Comparison of ENCODE assay signal across 9 mouse cellular contexts in the genomic region with DNA sequence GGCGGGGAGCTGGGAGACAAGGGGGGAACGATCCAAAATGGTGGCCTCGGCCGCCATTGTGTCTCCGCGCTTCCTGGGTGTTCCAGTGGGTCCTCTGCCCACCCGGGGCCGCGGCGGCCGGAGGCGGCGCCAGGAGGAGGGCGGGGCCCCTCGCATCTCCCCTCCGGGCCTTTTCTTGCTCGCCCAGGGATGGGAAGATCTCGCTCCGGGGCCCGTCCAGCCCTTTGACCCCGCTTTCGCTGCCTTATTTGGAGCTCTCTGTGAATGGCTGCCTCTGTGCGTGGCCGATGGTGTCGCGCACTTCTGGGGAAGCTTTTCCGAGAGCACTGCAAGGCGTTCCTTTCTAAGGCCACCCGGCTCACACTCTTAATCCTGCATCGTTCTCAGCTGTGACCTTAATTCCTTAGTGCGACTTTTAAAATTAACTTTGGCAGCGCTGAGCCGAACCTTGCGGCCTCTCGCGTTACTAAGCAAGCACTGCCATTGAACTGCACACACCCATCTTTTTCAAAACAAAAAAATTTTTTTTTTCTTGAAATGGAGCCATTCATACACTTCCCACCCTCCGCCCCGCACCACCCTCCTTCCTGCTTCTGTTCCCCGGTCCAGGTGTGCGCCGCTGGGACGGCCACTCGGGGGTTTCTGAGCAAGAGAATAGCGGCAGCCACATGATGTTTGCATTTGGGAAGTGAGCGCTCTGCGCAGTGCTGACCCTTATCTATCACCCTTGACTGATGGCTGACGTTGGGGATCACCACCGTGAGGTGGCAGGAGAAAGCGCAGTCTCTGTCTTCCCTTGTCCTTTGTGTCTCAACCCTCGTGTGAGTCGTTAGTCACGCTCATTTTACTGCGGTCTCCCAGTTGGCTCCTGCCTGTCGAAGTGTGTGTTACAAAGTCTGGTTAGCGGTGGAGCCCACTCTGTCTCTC. TPM values are rescaled to one million over a fixed set of nuclear protein-coding genes. Genes with fewer than 3 reads are reported as not detected.
DNase-seq lines count a peak whose midpoint lies in the region; ATAC-seq and TF ChIP-seq lines count a peak whose summit lies in the region.
"Had no signal": no experiment of that assay in that cellular context is flagged by ENCODE, and none has a peak within 500 bp of the region (broad histone marks: within the 10 kb centered on the region; RNA-seq: fewer than 3 reads in every experiment).

No protein-coding gene starts in this region.

- no peaks in the 10 kb centered on the region for H3K27me3 ChIP-seq in forebrain, embryonic 12.5 days
- H3K27me3 ChIP-seq in hindbrain, postnatal 0 days (ENCODE audit: insufficient read depth, low read length) = no peaks in the 10 kb centered on the region
- no peaks in the 10 kb centered on the region for H3K27me3 ChIP-seq in limb, embryonic 13.5 days
- no peaks in the 10 kb centered on the region for H3K27me3 ChIP-seq in midbrain, embryonic 14.5 days (ENCODE audit: control insufficient read depth, insufficient read depth, low read length)
- H3K27me3 ChIP-seq in splenic B cell, adult 2 months (ENCODE audit: control insufficient read depth, insufficient read depth, low read length, poor library complexity, severe bottlenecking) = no peaks in the 10 kb centered on the region

- under 1% methylated on average over 55 of the region's 55 CpGs for WGBS in forebrain, embryonic 12.5 days
- under 1% methylated on average over 53 of the region's 55 CpGs for WGBS in hindbrain, postnatal 0 days
- WGBS in limb, embryonic 13.5 days = under 1% methylated on average over 55 of the region's 55 CpGs
- WGBS in midbrain, embryonic 14.5 days = under 1% methylated on average over 55 of the region's 55 CpGs

- H3K36me3 ChIP-seq in forebrain, embryonic 12.5 days (replicated peaks) = peaks cover 42% of the 10 kb centered on the region
- H3K36me3 ChIP-seq in hindbrain, postnatal 0 days (ENCODE audit: insufficient read depth, low read length) = peaks cover 37% of the 10 kb centered on the region
- H3K36me3 ChIP-seq in limb, embryonic 13.5 days = peaks cover 42% of the 10 kb centered on the region
- H3K36me3 ChIP-seq in midbrain, embryonic 14.5 days (ENCODE audit: control insufficient read depth, insufficient read depth, low read length) = peaks cover 44% of the 10 kb centered on the region
- H3K36me3 ChIP-seq in splenic B cell, adult 2 months (ENCODE audit: control insufficient read depth, insufficient read depth, low read length, poor library complexity, severe bottlenecking) = peaks cover 15% of the 10 kb centered on the region

- peak overlapping the region; percentile 100 for H3K9ac ChIP-seq in forebrain, embryonic 12.5 days
- H3K9ac ChIP-seq in hindbrain, postnatal 0 days (replicated peaks; ENCODE audit: low read length) = peak overlapping the region; percentile 100
- peak overlapping the region; percentile 100 for H3K9ac ChIP-seq in limb, embryonic 13.5 days
- H3K9ac ChIP-seq in midbrain, embryonic 14.5 days (replicated peaks; ENCODE audit: low read length) = peak overlapping the region; percentile 98

- ATAC-seq in forebrain, embryonic 12.5 days (ENCODE audit: low FRiP score) = peak; percentile 25
- ATAC-seq in hindbrain, postnatal 0 days = peak; percentile 61
- ATAC-seq in limb, embryonic 13.5 days (ENCODE audit: low FRiP score, low read depth) = peak; percentile 34
- peak; percentile 47 for ATAC-seq in midbrain, embryonic 14.5 days (ENCODE audit: low FRiP score, low TSS enrichment)

- DNase-seq in lung, adult 18-20 months = peak; percentile 76 to 81
- no peak for DNase-seq in lung, postnatal 25 days (ENCODE audit: low spot score)
- DNase-seq in hindbrain, postnatal 0 days (ENCODE audit: low spot score) = peak; percentile 86
- DNase-seq in midbrain, embryonic 14.5 days = peak; percentile 78
- DNase-seq in splenic B cell, adult 2 months (ENCODE audit: low read depth, low spot score) = peak; percentile 81

- peaks cover 12% of the 10 kb centered on the region for H3K4me1 ChIP-seq in brown adipose tissue, adult 24 weeks (ENCODE audit: control insufficient read depth, insufficient read depth, insufficient read length, low read length)
- H3K4me1 ChIP-seq in forebrain, embryonic 12.5 days = peaks cover 49% of the 10 kb centered on the region
- H3K4me1 ChIP-seq in hindbrain, postnatal 0 days (ENCODE audit: insufficient read depth, low read length) = peaks cover 17% of the 10 kb centered on the region
- peaks cover 48% of the 10 kb centered on the region for H3K4me1 ChIP-seq in limb, embryonic 13.5 days
- H3K4me1 ChIP-seq in midbrain, embryonic 14.5 days (ENCODE audit: control insufficient read depth, insufficient read depth, low read length) = peaks cover 35% of the 10 kb centered on the region

- H3K4me3 ChIP-seq in brown adipose tissue, adult 24 weeks (ENCODE audit: insufficient read depth, low read depth, low read length) = peak overlapping the region; percentile 84
- H3K4me3 ChIP-seq in forebrain, embryonic 12.5 days (replicated peaks) = peak overlapping the region; percentile 98
- H3K4me3 ChIP-seq in hindbrain, postnatal 0 days (ENCODE audit: low read length) = peak overlapping the region; percentile 97
- H3K4me3 ChIP-seq in limb, embryonic 13.5 days = peak overlapping the region; percentile 99
- peak overlapping the region; percentile 71 for H3K4me3 ChIP-seq in midbrain, embryonic 14.5 days (replicated peaks; ENCODE audit: low read depth, low read length)

- H3K4me2 ChIP-seq in forebrain, embryonic 12.5 days = peak overlapping the region; percentile 79
- H3K4me2 ChIP-seq in hindbrain, postnatal 0 days (ENCODE audit: low read depth, low read length) = peak overlapping the region; percentile 72
- H3K4me2 ChIP-seq in limb, embryonic 13.5 days (replicated peaks) = peak overlapping the region; percentile 95
- peak overlapping the region; percentile 95 for H3K4me2 ChIP-seq in midbrain, embryonic 14.5 days (ENCODE audit: low read length)

- H3K9me3 ChIP-seq in forebrain, embryonic 12.5 days = no peaks in the 10 kb centered on the region
- H3K9me3 ChIP-seq in hindbrain, postnatal 0 days (ENCODE audit: low read length) = no peaks in the 10 kb centered on the region
- no peaks in the 10 kb centered on the region for H3K9me3 ChIP-seq in limb, embryonic 13.5 days
- H3K9me3 ChIP-seq in midbrain, embryonic 14.5 days (ENCODE audit: control insufficient read depth, low read length) = no peaks in the 10 kb centered on the region

- H3K27ac ChIP-seq in brown adipose tissue, adult 24 weeks (replicated peaks; ENCODE audit: low read depth, low read length) = peak overlapping the region; percentile 90
- H3K27ac ChIP-seq in forebrain, embryonic 12.5 days = peak overlapping the region; percentile 98
- H3K27ac ChIP-seq in hindbrain, postnatal 0 days = peak overlapping the region; percentile 100
- peak overlapping the region; percentile 99 for H3K27ac ChIP-seq in limb, embryonic 13.5 days
- peak overlapping the region; percentile 97 for H3K27ac ChIP-seq in midbrain, embryonic 14.5 days (replicated peaks; ENCODE audit: low read depth, low read length)

- peak; percentile 46 for TF ChIP-seq CTCF in hindbrain, postnatal 0 days (IDR thresholded peaks at IDR 0.05; ENCODE audit: low read depth)

RNA-seq across cellular contexts. Expression of a gene that starts 0.7 kb away (rescaled TPM):
- polyA plus RNA-seq in brown adipose tissue, adult 24 weeks (2012; ENCODE audit: insufficient read depth, insufficient read length, missing spikeins) = 50.5 and 57.9 TPM in 2 replicates
- 614 and 623 TPM in 2 replicates for polyA plus RNA-seq in forebrain, embryonic 12.5 days (2016; fragmentation: Nextera tagmentation; extraction: Ambion mirVana)
- 259 and 266 TPM in 2 replicates for total RNA-seq in hindbrain, postnatal 0 days (2014; rRNA removed)
- 326 and 341 TPM in 2 replicates for polyA plus RNA-seq in hindbrain, postnatal 0 days (2015; fragmentation: Nextera tagmentation; extraction: Ambion mirVana)
- 552 and 562 TPM in 2 replicates for polyA plus RNA-seq in limb, embryonic 13.5 days (2015; fragmentation: Nextera tagmentation; extraction: Ambion mirVana)
- polyA plus RNA-seq in midbrain, embryonic 14.5 days (2014; fragmentation: Nextera tagmentation; extraction: Ambion mirVana) = 386 and 390 TPM in 2 replicates

RNA-seq across cellular contexts. Expression of a gene that starts 6.7 kb away (rescaled TPM):
- polyA plus RNA-seq in brown adipose tissue, adult 24 weeks (2012; ENCODE audit: insufficient read depth, insufficient read length, missing spikeins) = 5.2 and 6.7 TPM in 2 replicates
- 11.0 and 12.9 TPM in 2 replicates for polyA plus RNA-seq in forebrain, embryonic 12.5 days (2016; fragmentation: Nextera tagmentation; extraction: Ambion mirVana)
- 15.5 and 15.9 TPM in 2 replicates for total RNA-seq in hindbrain, postnatal 0 days (2014; rRNA removed)
- polyA plus RNA-seq in hindbrain, postnatal 0 days (2015; fragmentation: Nextera tagmentation; extraction: Ambion mirVana) = 11.4 and 12.9 TPM in 2 replicates
- polyA plus RNA-seq in limb, embryonic 13.5 days (2015; fragmentation: Nextera tagmentation; extraction: Ambion mirVana) = 11.3 and 12.2 TPM in 2 replicates
- polyA plus RNA-seq in midbrain, embryonic 14.5 days (2014; fragmentation: Nextera tagmentation; extraction: Ambion mirVana) = 3.8 and 7.3 TPM in 2 replicates

RNA-seq across cellular contexts. Expression of a gene that starts 8.8 kb away (rescaled TPM):
- polyA plus RNA-seq in brown adipose tissue, adult 24 weeks (2012; ENCODE audit: insufficient read depth, insufficient read length, missing spikeins) = 2.7 and 4.0 TPM in 2 replicates
- 16.2 and 17.3 TPM in 2 replicates for polyA plus RNA-seq in forebrain, embryonic 12.5 days (2016; fragmentation: Nextera tagmentation; extraction: Ambion mirVana)
- 91.0 and 114 TPM in 2 replicates for total RNA-seq in hindbrain, postnatal 0 days (2014; rRNA removed)
- polyA plus RNA-seq in hindbrain, postnatal 0 days (2015; fragmentation: Nextera tagmentation; extraction: Ambion mirVana) = 180 and 183 TPM in 2 replicates
- polyA plus RNA-seq in limb, embryonic 13.5 days (2015; fragmentation: Nextera tagmentation; extraction: Ambion mirVana) = 4.2 and 5.3 TPM in 2 replicates
- 78.1 and 99.0 TPM in 2 replicates for polyA plus RNA-seq in midbrain, embryonic 14.5 days (2014; fragmentation: Nextera tagmentation; extraction: Ambion mirVana)

RNA-seq across cellular contexts. Expression of a gene that starts 20.3 kb away (rescaled TPM):
- 284 and 411 TPM in 2 replicates for polyA plus RNA-seq in brown adipose tissue, adult 24 weeks (2012; ENCODE audit: insufficient read depth, insufficient read length, missing spikeins)
- polyA plus RNA-seq in forebrain, embryonic 12.5 days (2016; fragmentation: Nextera tagmentation; extraction: Ambion mirVana) = 37.2 and 39.2 TPM in 2 replicates
- 74.3 and 83.8 TPM in 2 replicates for total RNA-seq in hindbrain, postnatal 0 days (2014; rRNA removed)
- polyA plus RNA-seq in hindbrain, postnatal 0 days (2015; fragmentation: Nextera tagmentation; extraction: Ambion mirVana) = 141 and 146 TPM in 2 replicates
- polyA plus RNA-seq in limb, embryonic 13.5 days (2015; fragmentation: Nextera tagmentation; extraction: Ambion mirVana) = 29.1 and 30.8 TPM in 2 replicates
- 68.5 and 74.3 TPM in 2 replicates for polyA plus RNA-seq in midbrain, embryonic 14.5 days (2014; fragmentation: Nextera tagmentation; extraction: Ambion mirVana)

RNA-seq across cellular contexts. Expression of a gene that starts 21.6 kb away (rescaled TPM):
- polyA plus RNA-seq in brown adipose tissue, adult 24 weeks (2012; ENCODE audit: insufficient read depth, insufficient read length, missing spikeins) = not detected in 2 replicates
- polyA plus RNA-seq in forebrain, embryonic 12.5 days (2016; fragmentation: Nextera tagmentation; extraction: Ambion mirVana) = 0.41 TPM in 2 replicates
- total RNA-seq in hindbrain, postnatal 0 days (2014; rRNA removed) = not detected in 2 replicates
- polyA plus RNA-seq in hindbrain, postnatal 0 days (2015; fragmentation: Nextera tagmentation; extraction: Ambion mirVana) = 0.40 TPM in 1 of 2 replicates, not detected in the other
- polyA plus RNA-seq in limb, embryonic 13.5 days (2015; fragmentation: Nextera tagmentation; extraction: Ambion mirVana) = 0.40 and 0.60 TPM in 2 replicates
- not detected in 2 replicates for polyA plus RNA-seq in midbrain, embryonic 14.5 days (2014; fragmentation: Nextera tagmentation; extraction: Ambion mirVana)
- polyA plus RNA-seq: frontal cortex, adult 2 months had no signal
